Mouse (Mus musculus) neural tube, embryonic 14.5 days (tissue): ENCODE measurements around the gene Xrcc1. TPM values are rescaled to one million over a fixed set of nuclear protein-coding genes. Genes with fewer than 3 reads are reported as not detected.
A peak's percentile ranks its signal among the peaks of the same experiment; 100 is the strongest.

Experiments
- ATAC-seq: fragments of 200-750 bp; cut with Nextera tagmentation; 2 replicates; pipeline ENCODE4 v1.8.0; 2017; ENCODE audit warnings: low read depth, mild to moderate bottlenecking, moderate TSS enrichment, moderate library complexity
- H3K27ac ChIP-seq: fragments of 300-500 bp; sonication (generic); 2 replicates; pipeline ENCODE4 v1.5.1; 2014; ENCODE audit warnings: low read depth, mild to moderate bottlenecking, control low read depth, low read length, moderate library complexity, mixed read lengths
- H3K27me3 ChIP-seq: fragments of 300-500 bp; sonication (generic); 2 replicates; pipeline ENCODE4 v1.6.1; 2014; ENCODE audit warnings: low read length; ENCODE audit not compliant: control insufficient read depth, insufficient read depth
- H3K36me3 ChIP-seq: fragments of 300-500 bp; sonication (generic); 2 replicates; pipeline ENCODE4 v1.6.1; 2014; ENCODE audit warnings: low read length, mixed read lengths; ENCODE audit not compliant: control insufficient read depth, insufficient read depth
- H3K4me1 ChIP-seq: fragments of 300-500 bp; sonication (generic); 2 replicates; pipeline ENCODE4 v1.6.1; 2014; ENCODE audit warnings: low read length; ENCODE audit not compliant: control insufficient read depth, insufficient read depth
- H3K4me2 ChIP-seq: fragments of 300-500 bp; sonication (generic); 2 replicates; pipeline ENCODE4 v1.6.1; 2014; ENCODE audit warnings: mild to moderate bottlenecking, low read depth, low read length, control low read depth
- H3K4me3 ChIP-seq: fragments of 300-500 bp; sonication (generic); 2 replicates; pipeline ENCODE4 v1.5.1; 2014; ENCODE audit warnings: low read depth, low read length, control low read depth, mixed read lengths
- H3K9ac ChIP-seq: fragments of 300-500 bp; sonication (generic); replicated peaks from 2 replicates; pipeline ENCODE4 v1.6.1; 2014; ENCODE audit warnings: low read depth, mild to moderate bottlenecking, control low read depth, low read length, mixed read lengths
- H3K9me3 ChIP-seq: fragments of 300-500 bp; sonication (generic); 2 replicates; pipeline ENCODE4 v1.6.1; 2016; ENCODE audit warnings: low read length; ENCODE audit not compliant: control insufficient read depth
- whole genome bisulfite sequencing: fragments of 180-500 bp; shearing (Covaris S2); extraction: QIAGEN DNeasy Blood & Tissue Kit; methylation state at CpG from one replicate; pipeline ENCODE4 v1.1.7; 2014; 5-methylcytosine and 5-hydroxymethylcytosine counted together
- polyA plus RNA-seq: library from polyadenylated mRNA; unstranded; fragments of >200 nt; fragmentation: Nextera tagmentation; extraction: Ambion mirVana; gene quantifications from 2 replicates; pipeline ENCODE4 v1.2.1, GENCODE M21; 2014

Gene Xrcc1
- polyA plus RNA-seq, 1 experiment from 2014 or later, result 54.1 TPM

- Histone ChIP-seq H3K27ac (no peak overlapping the region), H3K9ac (no peak overlapping the region), H3K4me3 (no peak overlapping the region), H3K36me3 (peaks cover 10% of the 10 kb centered on the region), H3K9me3 (no peaks in the 10 kb centered on the region), H3K4me1 (no peaks in the 10 kb centered on the region), H3K27me3 (no peaks in the 10 kb centered on the region), H3K4me2 (no peak overlapping the region)
- ATAC-seq, result no peak
- 89% methylated on average over 4 of the region's 4 CpGs for WGBS
These were observed 22.4 kb downstream of the Xrcc1 start for GRCm38 (mm10) chr7:24568512-24568911.

DNA sequence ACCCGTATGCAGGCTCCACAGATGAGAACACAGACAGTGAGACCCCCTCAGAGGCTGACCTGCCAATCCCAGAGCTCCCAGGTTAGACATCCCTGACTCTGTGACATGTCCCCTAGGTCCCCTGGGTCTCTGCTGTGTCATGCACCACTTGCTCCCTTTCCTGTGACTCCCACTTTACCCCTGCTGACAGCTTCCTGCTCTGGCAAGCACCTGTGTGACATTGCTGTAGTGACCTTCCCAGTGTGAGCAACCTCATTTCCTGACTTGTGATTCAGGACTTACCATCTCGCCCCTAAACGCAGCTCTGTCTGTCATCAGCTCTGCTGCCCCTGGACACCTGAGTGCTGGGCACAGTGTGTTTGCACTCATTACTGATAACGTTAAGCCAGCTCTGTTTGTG is 25.0 kb downstream of the Xrcc1 start:
- H3K9me3 ChIP-seq, result no peaks in the 10 kb centered on the region

DNA sequence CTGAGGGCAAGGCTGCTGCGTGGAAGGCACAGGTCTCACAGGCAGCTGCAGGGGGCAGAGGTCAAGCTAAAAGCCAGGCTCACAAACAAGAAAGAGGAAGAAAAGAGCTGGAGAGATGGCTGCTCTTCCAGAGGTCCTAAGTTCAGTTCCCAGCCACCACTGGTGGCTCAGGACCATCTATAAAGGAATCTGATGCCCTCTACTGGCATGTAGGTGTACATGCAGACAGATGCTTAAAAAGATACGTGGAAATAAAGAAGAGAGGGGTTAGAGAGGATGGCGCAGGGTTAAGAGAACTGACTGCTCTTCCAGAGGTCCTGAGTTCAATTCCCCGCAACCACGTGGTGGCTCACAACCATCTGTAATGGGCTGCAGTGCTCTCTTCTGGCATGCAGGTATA is 26.4 kb downstream of the Xrcc1 start:
- no peak for ATAC-seq
- no peaks in the 10 kb centered on the region for H3K9me3 ChIP-seq
- no peak overlapping the region for H3K9ac ChIP-seq
- no peak overlapping the region for H3K27ac ChIP-seq
- no peak overlapping the region for H3K4me2 ChIP-seq
- no peak overlapping the region for H3K4me3 ChIP-seq
- WGBS, result 51% methylated on average over 5 of the region's 5 CpGs
- peaks cover 4% of the 10 kb centered on the region; the same call in 1 of the 2 replicates for H3K36me3 ChIP-seq
- no peaks in the 10 kb centered on the region for H3K27me3 ChIP-seq
- no peaks in the 10 kb centered on the region for H3K4me1 ChIP-seq

More for the DNA sequence above, 25.0 kb downstream of the Xrcc1 start:
- Histone ChIP-seq H3K27ac (no peak overlapping the region), H3K9ac (no peak overlapping the region), H3K4me3 (no peak overlapping the region), H3K4me1 (no peaks in the 10 kb centered on the region), H3K4me2 (no peak overlapping the region), H3K36me3 (peaks cover 10% of the 10 kb centered on the region), H3K27me3 (no peaks in the 10 kb centered on the region)
- ATAC-seq, result no peak
- WGBS, result 90% methylated on average over 4 of the region's 4 CpGs

GRCm38 (mm10) chr7:24574224-24574796 is 28.2 kb downstream of the Xrcc1 start:
- Histone ChIP-seq H3K4me2 (no peak overlapping the region), H3K27me3 (no peaks in the 10 kb centered on the region), H3K9me3 (no peaks in the 10 kb centered on the region), H3K27ac (no peak overlapping the region), H3K9ac (no peak overlapping the region), H3K4me3 (no peak overlapping the region), H3K4me1 (no peaks in the 10 kb centered on the region), H3K36me3 (no peaks in the 10 kb centered on the region)
- WGBS, result 64% methylated on average over 12 of the region's 12 CpGs
- ATAC-seq, result no peak

GRCm38 (mm10) chr7:24577811-24578210 is 31.7 kb downstream of the Xrcc1 start:
- H3K9me3 ChIP-seq, result no peaks in the 10 kb centered on the region
- H3K4me1 ChIP-seq, result no peaks in the 10 kb centered on the region
- no peak overlapping the region for H3K4me2 ChIP-seq
- WGBS, result 95% methylated on average over 10 of the region's 10 CpGs
- H3K27ac ChIP-seq, result no peak overlapping the region
- no peaks in the 10 kb centered on the region for H3K27me3 ChIP-seq
- no peaks in the 10 kb centered on the region for H3K36me3 ChIP-seq
- no peak for ATAC-seq
- no peak overlapping the region for H3K4me3 ChIP-seq
- no peak overlapping the region for H3K9ac ChIP-seq

GRCm38 (mm10) chr7:24584876-24585275 is 38.8 kb downstream of the Xrcc1 start:
- H3K27me3 ChIP-seq, result peaks cover 17% of the 10 kb centered on the region
- no peak overlapping the region for H3K9ac ChIP-seq
- no peak for ATAC-seq
- no peaks in the 10 kb centered on the region for H3K4me1 ChIP-seq
- WGBS, result 91% methylated on average over 6 of the region's 6 CpGs
- no peak overlapping the region for H3K4me3 ChIP-seq
- H3K27ac ChIP-seq, result no peak overlapping the region
- no peak overlapping the region for H3K4me2 ChIP-seq
- no peaks in the 10 kb centered on the region for H3K36me3 ChIP-seq
- H3K9me3 ChIP-seq, result no peaks in the 10 kb centered on the region

GRCm38 (mm10) chr7:24585995-24586394 is 39.9 kb downstream of the Xrcc1 start:
- H3K4me2 ChIP-seq, result no peak overlapping the region

GRCm38 (mm10) chr7:24586828-24587227 is 40.7 kb downstream of the Xrcc1 start:
- H3K9me3 ChIP-seq, result no peaks in the 10 kb centered on the region
- no peak overlapping the region for H3K27ac ChIP-seq
- H3K27me3 ChIP-seq, result peaks cover 17% of the 10 kb centered on the region
- H3K4me3 ChIP-seq, result peak overlapping the region; percentile 51
- H3K4me1 ChIP-seq, result no peaks in the 10 kb centered on the region
- H3K9ac ChIP-seq, result peak overlapping the region; percentile 71
- no peaks in the 10 kb centered on the region for H3K36me3 ChIP-seq
- 8% methylated on average over 8 of the region's 8 CpGs for WGBS
- ATAC-seq, result peak; percentile 60
- peak overlapping the region; percentile 68 for H3K4me2 ChIP-seq

More at GRCm38 (mm10) chr7:24585995-24586394, 39.9 kb downstream of the Xrcc1 start:
- H3K9ac ChIP-seq, result no peak overlapping the region
- H3K4me1 ChIP-seq, result no peaks in the 10 kb centered on the region
- H3K9me3 ChIP-seq, result no peaks in the 10 kb centered on the region
- H3K36me3 ChIP-seq, result no peaks in the 10 kb centered on the region
- peaks cover 17% of the 10 kb centered on the region for H3K27me3 ChIP-seq
- ATAC-seq, result peak; percentile 19; the same call in 1 of the 2 replicates
- 46% methylated on average over 16 of the region's 16 CpGs for WGBS
- no peak overlapping the region for H3K27ac ChIP-seq
- no peak overlapping the region for H3K4me3 ChIP-seq

DNA sequence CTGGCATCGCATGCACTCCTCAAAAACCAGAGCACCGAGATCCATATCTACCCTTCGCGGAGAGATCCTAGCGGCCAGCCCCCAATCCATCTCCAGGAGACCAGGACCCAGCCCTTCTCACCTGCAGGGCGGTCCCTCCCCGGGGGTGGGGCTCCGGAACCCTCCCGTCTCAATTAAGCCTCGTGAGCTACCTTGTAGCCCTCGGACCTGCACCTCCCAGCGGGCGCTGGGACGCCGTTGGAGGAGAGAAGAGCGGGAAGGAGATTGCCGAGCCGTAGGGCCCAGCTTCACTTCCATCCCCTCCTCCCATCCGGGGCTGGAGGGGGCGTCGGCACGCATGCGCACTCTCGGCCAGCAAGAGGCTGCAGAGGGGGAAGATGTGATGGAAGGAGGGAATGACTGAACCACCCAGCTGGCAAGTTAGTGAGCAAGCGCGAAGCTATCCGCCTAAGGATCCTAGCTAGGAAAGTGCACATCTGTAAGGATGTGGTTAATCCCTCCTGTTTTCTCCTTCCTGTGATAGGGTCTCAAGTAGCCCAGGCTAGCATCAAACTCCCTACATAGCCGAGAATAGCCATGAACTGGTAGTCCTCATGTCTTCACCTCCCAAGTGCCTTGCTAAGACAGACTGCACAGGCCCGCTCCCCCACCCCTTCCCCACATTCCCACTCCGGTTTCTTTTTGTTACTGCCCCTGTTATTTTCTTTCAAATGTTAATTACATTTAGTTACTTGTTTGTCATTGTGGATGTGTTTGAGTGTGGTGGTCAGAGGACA is 41.4 kb downstream of the Xrcc1 start, which contains the start of the genes Ethe1 and Zfp575:
Gene Ethe1 (plus strand): TSS at position 214 of the 776 bp plus-strand sequence.
Gene Zfp575 (minus strand): TSS at position 312 of the 776 bp plus-strand sequence.
- WGBS, result 6% methylated on average over 30 of the region's 30 CpGs

More for the DNA sequence above, 41.4 kb downstream of the Xrcc1 start, which contains the start of the genes Ethe1 and Zfp575:
- no peaks in the 10 kb centered on the region for H3K36me3 ChIP-seq
- H3K27ac ChIP-seq, result no peak within 1 kb of the TSS
- peaks cover 17% of the 10 kb centered on the region for H3K27me3 ChIP-seq
- ATAC-seq, result peak; percentile 67
- peak within 1 kb of the TSS; percentile 71 for H3K9ac ChIP-seq
- H3K4me3 ChIP-seq, result peak within 1 kb of the TSS; percentile 51
- H3K9me3 ChIP-seq, result no peaks in the 10 kb centered on the region
- H3K4me2 ChIP-seq, result peak within 1 kb of the TSS; percentile 68
- H3K4me1 ChIP-seq, result no peaks in the 10 kb centered on the region
